Mouse (Mus musculus) lung, postnatal 0 days (tissue): ENCODE data around the gene Nuak1.

ENCODE experiments used
- CTCF ChIP-seq: IDR thresholded peaks from 2 replicates; pipeline ENCODE4 v1.5.1; 2016; ENCODE audit warnings: antibody characterized with exemption, mild to moderate bottlenecking
- EP300 ChIP-seq: IDR thresholded peaks from 2 replicates; pipeline ENCODE4 v1.6.1; 2016; ENCODE audit warnings: antibody characterized with exemption, mild to moderate bottlenecking, control low read depth

GRCm38 (mm10) chr10:84458094-84458493 is 17.7 kb upstream of the Nuak1 start:
- TF ChIP-seq CTCF, result no peak
- TF ChIP-seq EP300, result no peak
